Mouse (Mus musculus) retina, adult 2 months (tissue): Measurements from ENCODE around the gene Thbs2.
"Not testable (repeated sequence)": the region's sequence is repeated elsewhere in the genome, so short reads cannot be mapped to it uniquely, and the experiment has no call there.

Experiments used
- DNase-seq: peaks from one replicate; pipeline ENCODE4 v3.0.0-alpha.2; 2012; ENCODE audit warnings: low read depth, low spot score

The Thbs2 gene

GRCm38 (mm10) chr17:14635546-14636323 lies 58.3 kb downstream of the Thbs2 start:
- DNase-seq = no peak

GRCm38 (mm10) chr17:14628901-14629300 lies 65.1 kb downstream of the Thbs2 start:
- no peak for DNase-seq

- no peak for DNase-seq
These were observed 66.2 kb downstream of the Thbs2 start for GRCm38 (mm10) chr17:14627828-14628338.

GRCm38 (mm10) chr17:14624433-14624832 lies 69.6 kb downstream of the Thbs2 start:
- no peak for DNase-seq

- DNase-seq = not testable (repeated sequence)
These were observed 73.0 kb downstream of the Thbs2 start for GRCm38 (mm10) chr17:14621006-14621405.

GRCm38 (mm10) chr17:14620037-14620436 lies 74.0 kb downstream of the Thbs2 start:
- no peak for DNase-seq

- no peak for DNase-seq
These were observed 75.0 kb downstream of the Thbs2 start for GRCm38 (mm10) chr17:14619038-14619437.
